24 mouse cellular contexts compared by ENCODE assay signal in the genomic region with DNA sequence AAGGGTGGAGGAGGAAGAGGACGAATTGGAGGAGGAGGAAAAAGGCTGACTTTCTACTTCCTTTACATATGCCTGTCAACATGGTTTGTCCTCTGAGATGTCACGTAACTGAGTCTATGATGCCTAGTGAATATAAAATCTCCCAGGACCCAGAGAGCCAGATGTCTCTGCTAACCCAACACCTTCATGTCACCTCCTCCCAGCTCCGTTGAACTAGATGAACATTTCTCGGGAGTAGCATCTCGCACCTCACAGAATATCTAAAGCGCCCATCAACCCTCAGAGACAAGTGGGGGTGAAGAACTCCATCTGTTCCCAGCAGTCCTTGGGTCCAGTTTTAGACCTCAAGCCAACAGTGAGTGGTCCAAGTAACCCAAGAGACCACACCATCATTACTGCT.
A peak's percentile ranks its signal among the peaks of the same experiment; 100 is the strongest.
DNase-seq lines count a peak whose midpoint lies in the region; ATAC-seq and TF ChIP-seq lines count a peak whose summit lies in the region.
"Had no signal": no experiment of that assay in that cellular context is flagged by ENCODE, and none has a peak within 500 bp of the region (broad histone marks: within the 10 kb centered on the region; RNA-seq: fewer than 3 reads in every experiment).

No protein-coding gene starts in this region.

- no peak overlapping the region for H3K9ac ChIP-seq in lung, embryonic 14.5 days
- H3K9ac ChIP-seq in lung, embryonic 16.5 days (ENCODE audit: low read length), result no peak overlapping the region
- H3K9ac ChIP-seq: embryonic facial prominence, embryonic 12.5 days; forebrain, embryonic 13.5 days had no signal

- H3K36me3 ChIP-seq in lung, embryonic 14.5 days (ENCODE audit: insufficient read depth), result no peaks in the 10 kb centered on the region
- H3K36me3 ChIP-seq in lung, embryonic 16.5 days (ENCODE audit: control insufficient read depth, insufficient read depth, low read length), result no peaks in the 10 kb centered on the region
- H3K36me3 ChIP-seq: embryonic facial prominence, embryonic 10.5 days; embryonic facial prominence, embryonic 12.5 days; G1E had no signal

- no peak for TF ChIP-seq POLR2A in lung, adult 2 months (IDR thresholded peaks at IDR 0.05; ENCODE audit: borderline replicate concordance, extremely low read depth, low read depth, low read length)

- ATAC-seq in lung, embryonic 14.5 days (ENCODE audit: insufficient read depth), result peak; percentile 77
- ATAC-seq in lung, embryonic 16.5 days (ENCODE audit: low read depth), result peak; percentile 84
- ATAC-seq: activated CD4-positive, CD25-positive, alpha-beta regulatory T cell, adult 4 months; CD4-positive, CD25-positive, alpha-beta regulatory T cell, adult 4 months; forebrain, embryonic 13.5 days; Patski had no signal

- no peak for TF ChIP-seq CTCF in lung, embryonic 14.5 days (IDR thresholded peaks at IDR 0.05; ENCODE audit: low read depth)
- no peak for TF ChIP-seq CTCF in lung, adult 2 months (IDR thresholded peaks at IDR 0.05; ENCODE audit: insufficient read depth, low read length)

- WGBS in lung, embryonic 14.5 days, result 46% methylated on average over 6 of the region's 6 CpGs
- 60% methylated on average over 6 of the region's 6 CpGs for WGBS in lung, adult 2 months
- WGBS in lung, embryonic 16.5 days, result 56% methylated on average over 6 of the region's 6 CpGs

- H3K9me3 ChIP-seq in lung, embryonic 14.5 days (ENCODE audit: low read depth, low read length), result peaks cover 4% of the 10 kb centered on the region; the same call in 1 of the 2 replicates
- no peaks in the 10 kb centered on the region; the same call in 1 of the 2 replicates for H3K9me3 ChIP-seq in lung, embryonic 16.5 days (ENCODE audit: control insufficient read depth, low read length)
- H3K9me3 ChIP-seq: embryonic facial prominence, embryonic 12.5 days had no signal

- no peak overlapping the region for H3K27ac ChIP-seq in lung, embryonic 14.5 days (ENCODE audit: low read depth)
- H3K27ac ChIP-seq in lung, embryonic 16.5 days (ENCODE audit: low read length), result no peak overlapping the region
- H3K27ac ChIP-seq: embryonic facial prominence, embryonic 10.5 days; embryonic facial prominence, embryonic 12.5 days; forebrain, embryonic 13.5 days had no signal

- H3K4me1 ChIP-seq in lung, embryonic 14.5 days (ENCODE audit: insufficient read depth), result no peaks in the 10 kb centered on the region
- H3K4me1 ChIP-seq in lung, adult 2 months (ENCODE audit: control insufficient read depth, insufficient read depth, low read length), result no peaks in the 10 kb centered on the region
- no peaks in the 10 kb centered on the region for H3K4me1 ChIP-seq in lung, embryonic 16.5 days (replicated peaks; ENCODE audit: control insufficient read depth, insufficient read depth, low read length)
- H3K4me1 ChIP-seq: embryonic facial prominence, embryonic 10.5 days; embryonic facial prominence, embryonic 12.5 days; forebrain, embryonic 13.5 days had no signal

- H3K4me2 ChIP-seq in lung, embryonic 14.5 days, result no peak overlapping the region
- no peak overlapping the region for H3K4me2 ChIP-seq in lung, embryonic 16.5 days (ENCODE audit: low read depth, low read length)
- H3K4me2 ChIP-seq: embryonic facial prominence, embryonic 12.5 days; forebrain, embryonic 13.5 days had no signal

- peak; percentile 72 for DNase-seq in lung, embryonic 14.5 days
- DNase-seq in lung, adult 2 months, result no peak
- no peak for DNase-seq in lung, adult 18-20 months
- peak; percentile 23 for DNase-seq in lung, postnatal 10 days
- peak; percentile 23 for DNase-seq in lung, postnatal 36 days
- DNase-seq in heart, postnatal 10 days, result no peak
- DNase-seq: adrenal gland, adult 8-10 months; adrenal gland, postnatal 14 days; adrenal gland, postnatal 36 days; B cell, adult 2 months; cerebellum, adult 11-12 months; cerebellum, adult 2 months; cerebellum, adult 9-10 months; cerebellum, postnatal 10 days; cerebellum, postnatal 25 days had no signal

- H3K4me3 ChIP-seq in lung, embryonic 14.5 days (ENCODE audit: low read depth, low read length), result no peak overlapping the region
- H3K4me3 ChIP-seq in lung, adult 2 months (replicated peaks; ENCODE audit: extremely low read depth, low read depth, low read length), result no peak overlapping the region
- no peak overlapping the region for H3K4me3 ChIP-seq in lung, embryonic 16.5 days (ENCODE audit: low read length)
- H3K4me3 ChIP-seq: embryonic facial prominence, embryonic 10.5 days; embryonic facial prominence, embryonic 12.5 days; forebrain, embryonic 13.5 days had no signal

- H3K27me3 ChIP-seq in lung, embryonic 14.5 days (ENCODE audit: insufficient read depth, low read length), result no peaks in the 10 kb centered on the region
- H3K27me3 ChIP-seq in lung, embryonic 16.5 days (ENCODE audit: control insufficient read depth, insufficient read depth, low read depth, low read length), result no peaks in the 10 kb centered on the region
- H3K27me3 ChIP-seq: CH12.LX; embryonic facial prominence, embryonic 12.5 days; forebrain, embryonic 13.5 days had no signal

- intact Hi-C loops in heart, postnatal 10 days (cut with DNase I), result no loop called here

Comparison
In these comparisons a context has a peak if more than half of its experiments do, and no peak if none do; other contexts are left out.
1. DNase-seq: peak in lung, embryonic 14.5 days (single experiment), lung, postnatal 10 days (single experiment) and lung, postnatal 36 days (single experiment); none in lung, adult 2 months (single experiment), lung, adult 18-20 months (0 of 2) and heart, postnatal 10 days (0 of 2).